Mouse (Mus musculus) gonadal fat pad, adult 2 months (tissue): Measurements from ENCODE around the gene G0s2. TPM values are rescaled to one million over a fixed set of nuclear protein-coding genes. Genes with fewer than 3 reads are reported as not detected.

ENCODE experiments used
- polyA plus RNA-seq: library from polyadenylated mRNA; depleted of rRNA; stranded (reverse); fragments of >200 nt; gene quantifications from 2 replicates; pipeline ENCODE4 v1.2.3, GENCODE M21; 2012; rRNA removed

Gene G0s2
- polyA plus RNA-seq, 1 experiment: 695 TPM

Other genes starting within 250 kb of the G0s2 start
- gene Syt14, start 237.4 kb downstream of the G0s2 start, polyA plus RNA-seq: 0.23 and 0.37 TPM in 2 replicates
- 15.3 and 15.6 TPM in 2 replicates for gene Diexf, start 142.9 kb downstream of the G0s2 start, polyA plus RNA-seq
- gene Irf6, start 120.1 kb downstream of the G0s2 start, polyA plus RNA-seq: 26.0 and 31.6 TPM in 2 replicates
- 5.0 and 5.2 TPM in 2 replicates for gene A130010J15Rik, start 105.2 kb downstream of the G0s2 start, polyA plus RNA-seq
- gene Traf3ip3, start 71.5 kb downstream of the G0s2 start, polyA plus RNA-seq: 1.5 and 1.6 TPM in 2 replicates
- 8.0 and 10.3 TPM in 2 replicates for gene Lamb3, start 65.5 kb downstream of the G0s2 start, polyA plus RNA-seq
- 82.3 and 184 TPM in 2 replicates for gene Hsd11b1, start 9.1 kb downstream of the G0s2 start, polyA plus RNA-seq
- 0.41 and 0.98 TPM in 2 replicates for gene Camk1g, start 97.1 kb upstream of the G0s2 start, polyA plus RNA-seq